Mouse (Mus musculus): ENCODE results near the gene Bach2.

DNA sequence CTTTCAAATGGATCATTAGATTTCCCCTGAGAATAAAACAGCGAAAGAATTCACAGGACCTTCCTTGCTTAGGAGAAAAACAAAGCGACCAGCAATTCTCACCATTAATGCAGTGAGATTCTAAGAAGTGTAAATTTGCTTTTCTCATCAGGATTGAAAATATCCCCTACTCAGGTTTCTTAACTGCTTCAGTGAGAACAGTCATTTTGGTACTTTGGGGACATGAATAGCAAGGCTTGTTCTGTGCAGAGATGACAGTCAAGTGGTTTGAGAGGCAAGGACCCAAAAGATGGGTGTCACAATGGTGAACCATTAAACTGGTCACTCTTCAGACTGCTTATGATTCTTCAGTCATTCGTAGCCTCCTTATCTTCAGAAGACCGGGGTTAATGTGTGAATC, 263.6 kb downstream of the Bach2 start:
- TF ChIP-seq POLR2A (IDR thresholded peaks at IDR 0.05; ENCODE audit: low read depth, low read length) (no peak), CTCF (IDR thresholded peaks at IDR 0.05; ENCODE audit: extremely low read depth, insufficient read depth, insufficient read length, insufficient replicate concordance) (no peak)

All from spleen, adult 2 months (tissue).